ENCODE assay signal across 23 mouse cellular contexts in the genomic region with DNA sequence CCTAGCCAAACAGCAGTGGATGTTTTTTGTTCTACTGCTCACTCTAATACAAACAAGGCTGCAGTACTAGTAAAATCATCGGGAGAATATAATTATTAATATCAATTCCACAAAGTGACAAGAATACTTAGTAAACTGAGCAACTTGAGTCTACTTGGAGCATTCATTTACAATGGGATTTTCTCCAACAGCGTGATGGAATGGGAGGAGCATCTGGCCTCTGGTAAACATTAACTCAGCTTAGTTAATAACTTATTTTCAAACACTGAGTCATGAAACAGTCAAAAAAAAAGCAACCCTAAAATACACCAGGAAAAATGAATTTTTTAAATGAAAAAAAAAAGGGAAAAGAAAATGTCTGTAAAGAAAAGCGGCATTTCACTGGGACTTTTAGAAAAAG. TPM values are rescaled to one million over a fixed set of nuclear protein-coding genes. Genes with fewer than 3 reads are reported as not detected.
A peak's percentile ranks its signal among the peaks of the same experiment; 100 is the strongest.
DNase-seq lines count a peak whose midpoint lies in the region; ATAC-seq and TF ChIP-seq lines count a peak whose summit lies in the region.
"Had no signal": no experiment of that assay in that cellular context is flagged by ENCODE, and none has a peak within 500 bp of the region (broad histone marks: within the 10 kb centered on the region; RNA-seq: fewer than 3 reads in every experiment).

No protein-coding gene starts in this region.

- H3K4me3 ChIP-seq in layer of hippocampus, adult 2 months = no peak overlapping the region
- H3K4me3 ChIP-seq in liver, adult 2 months (ENCODE audit: insufficient read depth, low read depth, low read length) = no peak overlapping the region
- no peak overlapping the region for H3K4me3 ChIP-seq in liver, embryonic 11.5 days (ENCODE audit: low read depth, low read length)
- H3K4me3 ChIP-seq: embryonic facial prominence, embryonic 13.5 days; embryonic facial prominence, embryonic 15.5 days; erythroblast, embryonic 14.5 days; forebrain, embryonic 10.5 days; forebrain, embryonic 12.5 days had no signal

- TF ChIP-seq CTCF in layer of hippocampus, adult 2 months (conservative IDR thresholded peaks at IDR 0.05) = no peak
- no peak for TF ChIP-seq CTCF in liver, adult 2 months (IDR thresholded peaks at IDR 0.05; ENCODE audit: low read depth, low read length)

- H3K9me3 ChIP-seq in liver, embryonic 11.5 days (ENCODE audit: control insufficient read depth, low read length) = no peaks in the 10 kb centered on the region
- H3K9me3 ChIP-seq: embryonic facial prominence, embryonic 13.5 days; embryonic facial prominence, embryonic 15.5 days; forebrain, embryonic 10.5 days; forebrain, embryonic 12.5 days; G1E had no signal

- 53% methylated on average over 3 of the region's 3 CpGs for WGBS in liver, adult 2 months
- WGBS in liver, embryonic 11.5 days = 77% methylated on average over 3 of the region's 3 CpGs

- peak overlapping the region; percentile 84 for H3K27ac ChIP-seq in layer of hippocampus, adult 2 months
- H3K27ac ChIP-seq in liver, adult 2 months (replicated peaks; ENCODE audit: insufficient read depth, low read depth, low read length) = no peak overlapping the region
- H3K27ac ChIP-seq in liver, embryonic 11.5 days (ENCODE audit: low read depth, low read length) = no peak overlapping the region
- H3K27ac ChIP-seq: embryonic facial prominence, embryonic 13.5 days; embryonic facial prominence, embryonic 15.5 days; forebrain, embryonic 10.5 days; forebrain, embryonic 12.5 days had no signal

- ATAC-seq in liver, embryonic 11.5 days (replicated peaks; ENCODE audit: low FRiP score) = no peak
- ATAC-seq: CD4-positive, CD25-positive, alpha-beta regulatory T cell, adult 4 months; forebrain, embryonic 14.5 days; forebrain, embryonic 16.5 days had no signal

- no peak for TF ChIP-seq POLR2A in liver, adult 2 months (IDR thresholded peaks at IDR 0.05; ENCODE audit: extremely low read depth, insufficient read depth, low read length)

- H3K27me3 ChIP-seq in liver, adult 2 months (ENCODE audit: control insufficient read depth, insufficient read depth, low read length) = no peaks in the 10 kb centered on the region
- no peaks in the 10 kb centered on the region for H3K27me3 ChIP-seq in liver, embryonic 11.5 days (replicated peaks; ENCODE audit: control insufficient read depth, insufficient read depth, low read length)
- H3K27me3 ChIP-seq: CH12.LX; embryonic facial prominence, embryonic 13.5 days; embryonic facial prominence, embryonic 15.5 days; forebrain, embryonic 12.5 days had no signal

- peak; percentile 41 for DNase-seq in cerebellum, adult 9-10 months
- no peak for DNase-seq in cerebellum, adult 8-10 months
- DNase-seq in layer of hippocampus, adult 2 months (ENCODE audit: low spot score in 2 of 2) = no peak
- DNase-seq in layer of hippocampus, postnatal 10 days (ENCODE audit: low spot score in 2 of 2) = no peak
- peak; percentile 62 for DNase-seq in liver, adult 2 months (ENCODE audit: extremely low read depth, low read depth, low spot score)
- DNase-seq in liver, embryonic 11.5 days (ENCODE audit: low spot score) = no peak
- DNase-seq: adrenal gland, adult 2 months; adrenal gland, postnatal 10 days; adrenal gland, postnatal 25 days; B cell, adult 2 months; cerebellum, adult 11 months; embryo, embryonic 11 days had no signal

- H3K36me3 ChIP-seq in liver, adult 2 months (ENCODE audit: control insufficient read depth, insufficient read depth, low read length) = no peaks in the 10 kb centered on the region
- H3K36me3 ChIP-seq in liver, embryonic 11.5 days (ENCODE audit: control insufficient read depth, insufficient read depth, low read length) = no peaks in the 10 kb centered on the region
- H3K36me3 ChIP-seq: embryonic facial prominence, embryonic 13.5 days; embryonic facial prominence, embryonic 15.5 days; forebrain, embryonic 10.5 days; forebrain, embryonic 12.5 days; G1E had no signal

- no peaks in the 10 kb centered on the region for H3K4me1 ChIP-seq in liver, adult 2 months (ENCODE audit: control insufficient read depth, insufficient read depth, low read length)
- no peaks in the 10 kb centered on the region for H3K4me1 ChIP-seq in liver, embryonic 11.5 days (replicated peaks; ENCODE audit: control insufficient read depth, insufficient read depth, low read length)
- H3K4me1 ChIP-seq: embryonic facial prominence, embryonic 13.5 days; embryonic facial prominence, embryonic 15.5 days had no signal

- H3K4me2 ChIP-seq in liver, embryonic 11.5 days = no peak overlapping the region
- H3K4me2 ChIP-seq: embryonic facial prominence, embryonic 13.5 days; embryonic facial prominence, embryonic 15.5 days; forebrain, embryonic 12.5 days had no signal

- no peak overlapping the region for H3K9ac ChIP-seq in liver, adult 2 months (ENCODE audit: low read depth, low read length)
- H3K9ac ChIP-seq in liver, embryonic 11.5 days (ENCODE audit: low read depth, low read length) = no peak overlapping the region
- H3K9ac ChIP-seq: embryonic facial prominence, embryonic 13.5 days; embryonic facial prominence, embryonic 15.5 days; forebrain, embryonic 12.5 days had no signal

- no peaks in the 10 kb centered on the region for H3K79me2 ChIP-seq in liver, adult 2 months (ENCODE audit: control insufficient read depth, insufficient read depth, low read length)

RNA-seq across cellular contexts. Expression of a gene that starts 12.2 kb away (rescaled TPM):
- total RNA-seq in layer of hippocampus, adult 2 months (2021) = 100 to 1,000 TPM; 212 to 245 TPM
- total RNA-seq in layer of hippocampus, postnatal 10 days (2021) = 100 to 1,000 TPM; 240 to 263 TPM
- total RNA-seq in liver, adult 2 months (2014; rRNA removed) = under 0.01 and 0.07 TPM in 2 replicates
- polyA plus RNA-seq in liver, adult 2 months (2012; rRNA removed) = 0.02 and 0.31 TPM in 2 replicates
- 0.45 and 0.52 TPM in 2 replicates for polyA plus RNA-seq in liver, embryonic 11.5 days (2014; fragmentation: Nextera tagmentation; extraction: Ambion mirVana)
- total RNA-seq: CH12.LX; common myeloid progenitor, adult 5-6 weeks had no signal
- polyA plus RNA-seq: erythroblast, embryonic 14.5 days; G1E had no signal

Comparison
In these comparisons a context has a peak if more than half of its experiments do, and no peak if none do; other contexts are left out.
1. DNase-seq: peak in cerebellum, adult 9-10 months (single experiment) and liver, adult 2 months (single experiment); none in cerebellum, adult 8-10 months (single experiment), layer of hippocampus, adult 2 months (0 of 2), layer of hippocampus, postnatal 10 days (0 of 2) and liver, embryonic 11.5 days (single experiment).
2. RNA of a gene that starts 12.2 kb away (total RNA-seq): 240 to 263 TPM in layer of hippocampus, postnatal 10 days and 212 to 245 TPM in layer of hippocampus, adult 2 months; under 0.01 to 0.07 TPM in liver, adult 2 months; every median in the first group is over 100 times any median in the second.